Mouse (Mus musculus) gastrocnemius, postnatal 14 days (tissue): ENCODE measurements around the gene Car6. TPM values are rescaled to one million over a fixed set of nuclear protein-coding genes. Genes with fewer than 3 reads are reported as not detected.

Source experiments
- DNase-seq: peaks from one replicate; pipeline ENCODE4 v3.0.0; 2021; ENCODE audit warnings: mixed read lengths
- intact Hi-C: fragments of 180-260 bp; cut with DNase I; formaldehyde crosslinking; loops from one replicate; pipeline ENCODE4 v1.15.1; 2025; ENCODE audit warnings: low total_unique reads
- total RNA-seq, 2 experiments: library from RNA; stranded (reverse); gene quantifications; 2 replicates each; pipeline ENCODE4 v1.2.3; 2021

Car6 gene
- total RNA-seq, 2 experiments from 2014 or later, result 0.29 TPM; not detected in 1

- no peak for DNase-seq
- intact Hi-C loops, result no loop called here
These were observed 50.1 kb downstream of the Car6 start for GRCm38 (mm10) chr4:150151045-150151444.

- intact Hi-C loops, result no loop called here
- no peak for DNase-seq
These were observed 54.8 kb downstream of the Car6 start for GRCm38 (mm10) chr4:150146286-150146685.

GRCm38 (mm10) chr4:150144242-150144641, 56.9 kb downstream of the Car6 start:
- intact Hi-C loops, result no loop called here
- no peak for DNase-seq

GRCm38 (mm10) chr4:150140346-150140745, 60.8 kb downstream of the Car6 start:
- no peak for DNase-seq
- intact Hi-C loops, result no loop called here

GRCm38 (mm10) chr4:150139090-150139489, 62.0 kb downstream of the Car6 start:
- DNase-seq, result no peak
- intact Hi-C loops, result no loop called here

GRCm38 (mm10) chr4:150138084-150138543, 63.0 kb downstream of the Car6 start:
- peak; percentile 63 for DNase-seq
- intact Hi-C loops, result no loop called here

- no peak for DNase-seq
- intact Hi-C loops, result no loop called here
These were observed 63.6 kb downstream of the Car6 start for GRCm38 (mm10) chr4:150137368-150138083.

Other genes with a start within 250 kb of the Car6 start
- gene Spsb1, start 246.3 kb downstream of the Car6 start, total RNA-seq, result 10 to 100 TPM; 12.9 to 20.1 TPM
- 10 to 100 TPM; 48.5 to 62.8 TPM for gene H6pd, start 192.3 kb downstream of the Car6 start, total RNA-seq
- gene Gpr157, start 114.0 kb downstream of the Car6 start, total RNA-seq, result 10 to 100 TPM; 19.3 to 20.2 TPM
- gene Slc2a5, start 82.0 kb downstream of the Car6 start, total RNA-seq, result under 1 TPM; 0.49 to 0.58 TPM
- gene Slc2a7, start 52.4 kb downstream of the Car6 start, total RNA-seq, result not detected
- gene Eno1, start 35.4 kb upstream of the Car6 start, total RNA-seq, result 100 to 1,000 TPM; 371 to 430 TPM
- 10 to 100 TPM; 44.4 to 52.1 TPM for gene Rere, start 80.3 kb upstream of the Car6 start, total RNA-seq